Mouse (Mus musculus): ENCODE measurements at regions not wholly inside any gene's neighbourhood (a gene's known extent, or its start where the extent isn't known, plus 50 kb on each side); places are given as distances from the start of the nearest gene placed in this dataset.

DNA sequence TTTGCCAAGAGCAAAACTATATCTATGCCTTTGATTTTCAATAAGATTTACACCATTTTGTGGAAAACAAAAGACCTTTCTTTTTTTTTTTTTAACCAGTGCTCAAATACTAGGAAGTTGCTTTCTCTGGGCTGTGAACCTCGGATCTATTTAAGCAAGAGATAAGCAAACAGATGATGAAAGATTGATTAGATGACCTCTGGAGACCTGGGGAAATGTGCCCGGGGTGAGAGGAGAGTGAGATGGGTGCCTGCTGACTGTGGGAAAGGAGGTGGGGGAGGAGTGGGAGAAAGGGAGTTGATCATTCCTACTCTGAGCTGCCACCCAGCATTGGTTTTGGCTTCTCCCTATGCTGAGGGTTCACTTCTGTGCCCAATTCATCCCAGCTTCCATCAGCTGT, 595.3 kb downstream of the Epha4 start:
- DNase-seq = no peak

DNA sequence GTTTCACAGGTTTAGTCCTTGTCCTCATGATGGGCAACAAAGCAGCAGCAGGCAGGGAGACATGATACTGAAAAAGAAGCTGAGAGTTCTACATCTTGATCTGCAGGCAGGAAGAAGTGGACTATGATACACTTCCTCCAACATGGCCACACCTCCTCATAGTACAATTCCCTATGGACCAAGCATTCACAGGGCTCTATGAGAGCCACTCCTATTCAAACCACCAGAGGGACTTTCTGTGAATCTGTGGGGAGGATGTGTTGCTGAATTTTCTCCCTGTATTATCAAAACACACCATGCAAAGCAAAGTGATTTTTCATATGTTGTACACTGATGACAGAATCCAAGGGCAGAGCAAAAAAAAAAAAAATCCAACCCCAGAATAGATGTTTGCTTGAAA, 594.3 kb downstream of the Epha4 start:
- no peak for DNase-seq

DNA sequence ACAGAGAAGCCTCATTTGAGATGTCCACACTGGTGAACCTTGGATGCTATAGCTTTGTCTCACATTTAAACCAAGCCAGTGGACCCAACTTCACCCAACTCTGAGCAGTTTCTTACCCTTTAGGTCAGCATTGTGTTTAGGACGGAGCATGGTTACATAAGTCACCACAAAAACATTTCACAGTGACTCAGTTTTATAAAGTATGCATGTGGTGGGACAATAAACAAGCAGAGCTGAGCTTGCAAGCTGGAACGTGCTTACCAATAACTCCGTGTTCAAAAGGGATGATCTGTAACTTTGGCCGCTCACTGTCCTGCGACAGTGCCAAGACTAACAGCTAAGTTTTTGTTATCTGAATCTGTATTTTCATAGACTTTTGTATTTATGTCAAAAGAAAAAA, 587.8 kb downstream of the Epha4 start:
- DNase-seq = no peak

DNA sequence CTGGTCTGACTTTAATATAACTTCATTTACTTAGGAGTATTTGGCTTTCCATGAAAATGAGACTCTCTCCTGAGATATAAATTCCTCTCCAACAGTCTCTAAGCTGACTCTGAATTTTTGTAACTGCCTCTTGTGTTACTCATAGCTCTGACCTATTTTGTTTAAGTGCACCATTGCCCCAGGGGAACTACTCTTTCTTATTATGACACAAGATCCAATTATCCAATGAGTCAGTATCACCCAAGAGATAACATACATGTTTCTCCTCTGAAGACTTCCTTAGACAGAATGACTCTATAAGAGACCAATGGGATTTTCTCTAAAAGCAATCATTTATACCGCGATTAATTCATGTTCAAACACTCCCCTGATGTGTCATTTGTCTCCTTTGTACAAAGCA, 586.9 kb downstream of the Epha4 start:
- no peak for DNase-seq

DNA sequence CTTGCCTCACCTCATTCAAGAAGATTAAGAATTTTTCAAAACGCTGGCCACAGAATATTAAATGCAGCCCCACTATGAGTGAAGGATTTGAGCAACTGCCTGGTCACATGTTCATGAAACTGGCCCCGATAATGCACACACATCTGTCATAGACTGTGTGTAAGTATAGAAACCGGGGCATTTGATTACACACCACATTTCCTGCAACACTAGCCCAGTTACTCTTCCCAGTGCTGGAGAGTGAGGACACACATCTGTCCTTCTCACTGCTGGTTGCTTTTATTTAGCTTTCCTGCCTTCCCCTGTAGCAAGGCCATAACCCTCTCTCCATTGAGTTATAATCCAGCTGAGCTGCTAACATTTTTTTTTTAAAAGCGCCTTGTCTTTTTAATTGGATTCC, 581.4 kb downstream of the Epha4 start:
- no peak for DNase-seq

DNA sequence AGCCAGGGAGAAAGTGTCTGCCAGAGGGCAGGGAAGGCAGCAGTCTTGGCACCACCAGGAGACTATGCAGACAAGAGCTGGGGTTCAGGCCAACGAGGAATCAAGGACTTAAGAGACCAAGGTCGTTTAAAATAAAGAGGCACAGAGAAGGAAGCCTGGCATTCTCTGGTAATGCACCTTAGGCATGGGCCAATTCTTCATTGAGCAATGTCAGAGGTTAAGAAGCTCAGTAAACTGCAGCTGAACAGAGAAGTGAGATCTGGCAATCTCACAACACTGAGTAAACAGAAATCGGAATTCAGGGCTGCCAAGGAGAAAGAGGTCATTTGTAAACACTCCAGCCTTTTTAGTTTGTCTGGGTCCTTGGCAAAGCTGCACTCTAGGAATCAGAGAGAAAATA, 572.2 kb downstream of the Epha4 start:
- peak; percentile 38 to 43 for DNase-seq

DNA sequence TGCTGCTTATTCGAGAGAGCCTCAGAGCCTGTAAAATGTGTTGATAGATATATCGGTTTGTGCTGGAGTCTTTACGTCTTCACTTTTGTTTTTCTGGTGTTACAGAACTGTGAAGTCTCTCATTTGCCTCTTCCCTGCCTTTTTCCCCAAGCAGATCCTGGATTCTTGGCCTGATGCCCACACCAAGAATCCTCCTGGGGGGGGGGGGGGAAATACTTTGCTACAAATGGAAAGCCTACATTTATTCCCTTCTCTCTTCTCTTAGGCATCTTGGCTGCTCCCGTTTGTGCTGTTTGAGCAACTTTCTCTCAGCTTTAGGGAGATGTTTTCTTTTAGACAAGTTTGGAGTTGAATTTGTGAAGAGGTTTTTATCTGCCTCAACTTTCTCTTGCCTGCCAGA, 570.8 kb downstream of the Epha4 start:
- no peak for DNase-seq

DNA sequence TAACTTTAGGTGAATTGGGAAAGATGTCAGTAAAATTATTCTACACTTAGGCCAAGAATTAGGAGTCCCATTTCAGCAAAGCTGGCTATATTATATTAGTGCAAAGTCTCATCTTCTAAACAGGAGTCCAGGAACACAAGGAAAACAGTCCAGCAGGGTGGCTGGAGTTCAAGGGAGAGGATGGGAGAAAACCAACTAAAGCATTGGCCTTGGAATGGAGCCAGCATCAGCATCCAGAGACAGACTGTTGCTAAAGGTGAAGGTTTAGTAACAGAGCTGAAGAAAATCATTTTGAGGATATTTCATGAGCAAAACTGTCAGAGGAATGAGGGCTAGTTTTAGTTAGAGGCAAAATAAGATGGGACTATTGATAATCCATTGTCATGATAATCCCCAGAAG, 559.9 kb downstream of the Epha4 start:
- peak; percentile 49 to 54 for DNase-seq

DNA sequence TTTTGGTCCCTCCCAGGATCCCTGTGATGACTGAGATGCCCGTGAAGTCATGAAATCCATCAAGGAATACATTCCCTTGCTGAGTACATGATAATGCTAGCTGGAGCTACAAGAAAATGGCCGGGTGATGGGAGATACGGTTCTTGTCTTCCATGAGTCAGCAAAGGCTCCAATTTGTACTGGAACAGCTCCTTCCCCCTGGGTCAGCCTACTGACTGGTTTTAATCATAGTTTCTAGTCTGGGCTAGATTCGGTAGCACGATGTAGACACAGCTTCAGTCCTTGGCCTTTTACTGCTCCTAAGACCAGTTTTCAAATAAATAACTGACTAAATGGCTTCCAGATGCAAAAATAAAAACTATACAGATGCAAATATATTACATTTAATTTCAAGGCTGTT, 557.5 kb downstream of the Epha4 start:
- DNase-seq = no peak

DNA sequence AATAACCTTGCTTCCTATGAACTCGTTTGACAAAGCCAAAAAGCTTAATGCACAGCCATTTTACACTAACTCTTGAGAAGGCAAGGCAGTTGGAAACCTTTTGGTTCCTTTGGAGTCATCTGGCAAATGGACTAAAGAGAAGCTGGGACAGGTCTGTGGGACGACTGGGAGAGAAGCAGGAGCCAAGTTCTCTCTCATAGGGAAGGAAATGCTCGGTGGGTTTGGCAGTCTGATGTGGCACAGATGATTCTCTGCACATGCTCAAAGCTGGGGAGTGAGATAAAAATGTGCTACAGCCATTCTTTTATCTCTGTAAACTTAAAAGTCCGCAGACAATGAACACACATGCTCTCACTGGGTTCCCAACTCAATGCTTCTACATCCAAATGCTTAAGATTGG, 556.2 kb downstream of the Epha4 start:
- DNase-seq = no peak

DNA sequence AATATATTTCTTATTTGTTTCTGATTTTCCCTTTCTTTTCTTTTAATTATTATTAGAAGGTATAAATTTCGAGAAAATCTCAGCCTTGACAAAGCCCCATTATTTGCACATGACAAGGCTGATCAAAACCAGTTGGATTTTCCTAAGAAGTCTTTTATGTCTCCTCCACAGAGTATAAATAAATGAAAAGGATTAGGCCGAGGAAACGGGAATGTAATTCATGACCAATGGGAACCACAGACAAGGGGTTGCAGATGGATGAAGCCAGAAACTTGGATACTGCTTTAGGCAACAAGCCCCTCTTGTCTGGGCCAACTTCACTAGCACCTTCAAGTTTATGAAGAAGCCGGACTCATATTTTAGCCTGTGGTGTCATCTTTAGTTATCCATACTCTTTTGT, 542.4 kb downstream of the Epha4 start:
- no peak for DNase-seq

DNA sequence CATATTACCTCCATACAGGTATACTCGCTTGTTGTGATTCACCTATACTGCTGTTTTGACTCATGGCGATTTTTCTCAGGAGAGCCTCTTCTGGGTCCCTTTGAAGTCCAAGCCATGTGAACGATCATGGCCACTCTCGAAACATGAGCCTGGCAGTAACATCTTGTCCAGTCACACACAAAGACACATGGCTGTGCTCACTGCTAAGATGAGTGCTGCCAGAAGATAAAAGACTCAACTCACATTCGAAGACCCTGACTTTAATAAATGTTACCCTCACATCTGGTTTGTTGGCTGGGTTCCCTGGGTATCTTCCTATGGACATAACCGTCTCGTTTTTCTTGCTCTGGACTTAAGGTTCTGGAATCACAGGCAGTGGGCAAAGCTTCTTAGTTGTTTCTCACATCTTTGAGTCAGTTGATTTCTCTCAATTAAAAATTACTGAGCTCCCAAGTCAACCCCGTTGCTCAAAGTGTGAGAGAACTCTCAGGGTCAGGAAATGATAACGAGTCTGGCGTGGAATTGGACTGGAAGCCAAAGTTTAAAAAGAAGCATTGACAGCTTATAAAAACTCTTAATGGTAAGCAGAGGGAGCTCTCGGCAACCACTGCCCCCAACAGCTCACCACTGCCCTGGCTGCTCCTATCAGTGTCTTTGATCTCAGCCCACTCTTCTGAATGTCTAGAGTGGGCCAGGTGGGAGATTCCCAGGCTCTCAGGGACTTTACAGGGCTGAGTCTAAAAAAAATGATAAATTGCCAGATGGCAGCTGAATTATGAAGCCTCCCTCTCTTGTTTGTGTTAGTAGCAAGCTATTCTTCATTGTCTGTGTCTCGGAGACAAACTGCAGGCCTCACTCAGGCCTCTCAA, 539.6 kb downstream of the Epha4 start:
- DNase-seq = no peak

DNA sequence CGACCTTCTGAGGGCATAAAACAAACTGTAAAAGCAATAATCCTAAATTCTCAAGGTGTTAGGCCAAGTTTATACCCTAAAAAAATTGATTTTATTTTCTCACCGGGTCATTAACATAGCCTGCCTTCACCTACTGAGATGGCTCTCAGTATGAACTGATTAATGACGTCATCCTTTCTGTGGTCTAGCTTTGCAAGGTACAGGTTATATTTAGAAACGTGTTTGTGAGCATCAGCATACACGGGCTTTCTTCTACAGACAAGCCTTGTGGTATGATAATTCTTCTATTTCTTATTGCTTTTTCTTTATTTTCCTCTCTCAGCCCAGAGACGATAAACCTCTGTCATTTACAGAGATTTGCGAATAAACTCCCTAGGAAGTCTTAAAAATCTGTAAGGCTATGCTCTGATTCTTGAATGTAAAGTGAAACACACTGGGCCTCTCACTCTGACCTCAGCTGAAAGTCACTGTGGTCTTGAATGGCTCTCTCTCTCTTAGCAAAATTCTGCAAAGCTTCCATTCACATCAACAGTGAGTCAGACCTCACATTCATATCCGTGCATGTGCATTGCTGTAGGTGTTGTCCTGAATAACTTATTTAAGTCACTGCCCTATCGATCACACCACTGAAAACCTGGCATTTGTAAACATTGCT, 534.3 kb downstream of the Epha4 start:
- no peak for DNase-seq

DNA sequence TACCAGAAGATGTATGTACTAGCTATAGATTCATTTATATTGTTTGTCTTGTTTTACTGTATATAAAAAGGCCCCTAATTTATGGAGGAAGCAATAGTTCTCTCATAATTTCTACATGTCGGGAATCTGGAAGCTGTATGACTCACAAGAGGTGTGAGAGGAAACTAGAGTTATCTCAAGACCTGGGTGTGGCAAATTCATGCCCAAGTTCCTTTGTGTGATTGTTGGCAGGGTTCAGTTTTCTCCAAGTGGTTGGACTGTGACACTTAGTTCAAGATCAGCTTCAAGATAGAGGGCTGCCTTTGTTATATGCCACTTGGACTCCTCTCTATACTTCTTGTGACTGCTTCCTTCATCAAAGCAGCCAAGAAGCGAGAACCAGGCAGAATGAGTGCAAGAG, 521.1 kb downstream of the Epha4 start:
- no peak for DNase-seq

DNA sequence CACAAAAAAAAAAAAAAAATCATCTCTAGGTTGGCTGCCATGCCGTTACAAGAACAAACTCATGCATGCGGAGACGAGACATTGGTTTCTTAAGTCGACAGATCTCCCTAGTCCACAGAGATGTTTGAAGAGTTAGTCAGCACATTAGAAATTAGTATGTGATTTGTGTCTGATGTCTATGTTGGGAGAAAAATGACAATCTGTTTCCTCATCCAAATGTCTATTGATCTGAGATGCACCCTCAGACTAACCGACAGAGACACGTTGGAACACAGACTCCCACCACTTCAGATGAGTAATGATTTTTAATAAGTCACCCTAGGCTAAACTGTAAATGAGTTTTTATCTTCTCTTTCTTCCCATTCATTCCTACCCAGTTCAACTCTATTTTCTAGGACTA, 506.9 kb downstream of the Epha4 start:
- DNase-seq = no peak

DNA sequence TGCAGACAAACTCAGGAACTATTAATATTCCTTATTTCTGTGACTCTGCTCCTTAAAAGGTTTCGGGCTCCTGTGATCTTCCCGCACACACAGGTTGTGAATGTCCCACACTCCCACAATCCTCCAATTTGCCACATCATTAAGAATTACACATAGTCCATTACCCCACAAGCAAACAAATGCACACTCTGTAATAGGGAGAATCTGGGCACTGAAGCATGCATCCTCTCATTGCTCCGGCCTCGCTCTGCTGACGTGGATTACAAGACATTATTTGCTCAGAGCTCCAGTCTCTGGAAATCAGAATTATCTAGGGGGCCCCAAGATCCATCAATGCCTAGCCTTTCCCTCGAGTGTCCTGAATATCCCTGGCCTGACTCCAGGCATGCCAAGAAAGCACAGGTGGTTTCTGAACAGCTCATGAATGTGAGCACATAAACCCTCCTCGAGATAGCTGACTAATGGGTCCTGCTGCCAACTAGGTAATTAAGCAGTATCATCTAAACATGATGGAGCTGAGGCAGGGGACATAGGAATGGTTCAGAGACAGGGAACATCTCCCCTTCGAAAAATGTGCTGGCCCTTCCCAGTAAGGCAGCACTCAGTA, 504.2 kb downstream of the Epha4 start:
- DNase-seq = no peak

DNA sequence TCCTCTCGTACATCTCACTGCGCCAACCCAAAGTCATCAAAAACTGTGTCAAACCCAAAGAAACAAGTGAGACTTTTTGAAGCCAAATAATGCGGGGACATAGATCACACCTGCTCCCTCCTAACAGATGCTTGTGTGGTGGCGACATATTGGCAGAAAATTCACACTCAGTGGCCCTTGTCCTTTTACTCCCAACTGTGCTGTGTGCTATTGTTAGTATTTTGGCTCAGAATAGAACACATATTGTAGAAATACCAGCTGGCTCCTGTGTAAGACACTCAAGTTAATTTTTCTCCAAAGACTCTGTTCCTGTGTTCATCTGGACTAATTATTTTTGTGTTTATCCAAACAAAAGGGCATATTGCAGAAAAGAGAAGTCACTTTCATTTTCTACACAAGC, 487.2 kb downstream of the Epha4 start:
- DNase-seq = no peak

DNA sequence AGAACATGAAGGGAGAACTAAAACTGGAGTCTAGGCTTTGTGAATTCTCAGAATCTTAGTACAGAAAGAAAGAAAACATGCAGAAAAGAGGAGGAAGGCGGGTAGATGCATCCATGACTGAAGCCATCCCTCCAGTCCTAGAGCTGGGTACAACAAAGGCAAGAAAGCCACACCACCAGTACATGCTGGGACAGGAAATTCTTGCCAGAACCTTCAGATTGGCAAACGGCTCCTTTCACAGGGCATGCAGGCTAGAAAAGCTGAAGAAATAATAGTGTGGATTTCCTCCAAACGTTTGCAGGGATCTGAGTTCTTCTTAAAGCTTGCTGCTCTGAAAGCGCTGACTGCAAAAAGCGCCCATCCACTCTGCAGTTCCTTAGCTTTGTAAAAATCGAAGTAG, 486.7 kb downstream of the Epha4 start:
- DNase-seq = no peak

DNA sequence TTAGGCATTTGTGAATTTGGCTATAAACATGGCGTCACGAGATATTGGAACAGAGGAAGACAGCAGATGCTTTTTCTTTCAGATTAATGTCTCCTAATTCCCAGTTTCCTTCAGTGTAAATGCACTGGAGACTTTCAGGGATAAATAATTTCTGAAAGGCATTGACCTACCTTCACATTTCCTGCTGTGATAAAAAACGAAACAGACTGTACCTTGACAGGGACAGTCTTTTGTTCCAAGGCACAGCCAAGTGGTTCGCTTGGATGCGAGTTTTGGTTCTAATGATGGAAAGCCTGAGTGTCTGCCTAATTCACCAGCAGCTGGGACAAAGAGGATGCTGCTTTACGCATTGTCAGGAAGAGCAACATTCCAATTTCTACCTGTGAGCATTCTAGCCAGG, 485.8 kb downstream of the Epha4 start:
- no peak for DNase-seq

DNA sequence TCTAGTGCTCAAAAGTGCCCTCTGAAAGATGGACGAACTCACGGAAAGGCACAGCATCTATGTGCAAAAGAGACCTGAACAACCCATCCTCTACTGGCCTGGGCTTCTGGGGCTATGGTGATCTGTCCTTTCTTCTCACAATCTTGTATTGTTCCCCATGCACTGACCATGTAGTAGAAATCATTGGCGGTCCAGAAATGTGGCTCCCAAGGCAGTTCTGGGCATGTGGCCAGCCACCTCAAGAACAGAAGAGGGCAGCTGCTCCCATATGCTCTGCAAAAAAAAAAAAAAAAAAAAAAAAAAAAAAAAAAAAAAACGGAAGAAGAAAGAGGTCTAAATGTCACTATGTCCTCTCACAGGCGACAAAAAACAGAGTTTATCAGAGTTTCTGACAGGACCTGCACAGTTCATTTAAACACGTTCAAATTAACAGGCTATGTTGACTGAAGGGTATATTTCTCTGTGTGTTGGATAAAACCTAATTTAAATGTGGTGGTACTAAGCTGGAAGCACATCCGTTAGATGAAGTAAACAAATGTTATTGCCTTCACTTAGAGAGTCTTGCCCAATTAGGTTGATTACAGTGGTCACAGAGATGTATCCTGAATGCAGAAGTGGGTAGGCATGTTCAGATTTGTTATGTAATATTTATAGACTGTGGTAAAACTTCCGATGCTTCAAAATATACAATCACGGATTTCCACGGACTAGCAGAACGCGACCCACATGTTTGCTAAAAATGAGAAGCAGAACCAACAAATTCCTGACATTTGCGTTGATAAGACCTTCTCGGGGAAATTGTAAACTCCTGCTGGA, 470.9 kb downstream of the Epha4 start:
- peak; percentile 36 to 62 for DNase-seq

DNA sequence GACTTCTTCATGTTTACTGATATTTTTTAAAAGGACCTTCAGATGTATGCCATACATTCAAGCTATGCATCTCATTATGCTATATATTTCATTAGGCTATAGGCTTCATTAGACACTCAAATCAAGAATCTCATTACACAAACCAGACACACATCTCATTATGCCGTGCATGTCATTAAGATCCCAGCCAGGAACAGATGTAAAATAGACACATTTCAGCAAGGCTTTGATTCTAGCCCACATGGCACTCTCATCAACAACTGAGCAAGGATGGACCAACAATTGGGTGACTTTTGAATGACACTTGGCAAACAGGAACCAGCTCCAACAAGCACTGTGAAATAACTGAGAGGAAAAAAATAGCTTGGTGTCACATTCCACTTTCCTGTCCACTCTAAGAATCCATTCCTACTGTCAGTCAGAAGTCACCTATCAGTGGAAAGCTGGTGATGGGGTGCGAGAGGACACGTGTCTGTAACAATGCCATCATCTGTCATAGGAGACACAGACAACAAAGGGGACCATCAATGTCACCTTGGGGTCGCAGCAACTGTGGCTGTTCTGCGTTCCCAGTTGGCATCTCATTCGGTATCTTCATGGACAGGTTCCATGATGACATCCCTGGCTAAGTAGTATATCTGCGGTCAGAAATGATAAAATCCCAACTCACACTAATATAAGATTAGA, 466.0 kb downstream of the Epha4 start:
- DNase-seq = no peak

DNA sequence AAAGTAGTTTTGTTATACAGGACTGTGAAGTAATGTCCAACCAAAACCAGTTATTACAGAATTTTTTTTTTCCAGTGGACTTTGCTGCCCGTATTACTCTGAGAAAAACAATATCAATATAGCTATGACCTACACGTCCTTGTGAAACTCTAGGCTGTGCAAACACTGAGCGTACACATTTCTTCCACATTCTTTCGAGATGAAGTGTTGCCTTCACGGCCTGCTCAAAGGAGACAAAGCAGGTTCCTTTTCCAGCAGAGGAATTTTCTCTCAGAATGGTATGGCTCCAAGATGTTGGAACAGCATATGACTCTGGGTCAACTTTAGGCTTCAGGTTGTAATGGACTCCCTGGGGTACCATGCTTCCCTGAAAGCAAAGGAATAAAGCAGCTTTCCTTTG, 463.6 kb downstream of the Epha4 start:
- no peak for DNase-seq
